Mouse (Mus musculus) small intestine, adult 2 months (tissue): Measurements from ENCODE around the gene Shox2.

Experiments
- CTCF ChIP-seq: fragments of 200-500 bp; IDR thresholded peaks from 2 replicates; pipeline ENCODE4 v1.5.1; 2012; ENCODE audit warnings: low read depth, mild to moderate bottlenecking, control low read depth, inconsistent platforms, low read length, moderate library complexity, mixed read lengths; ENCODE audit not compliant: insufficient replicate concordance, insufficient read length; ENCODE audit errors: extremely low read depth
- POLR2A ChIP-seq: fragments of 200-500 bp; IDR thresholded peaks from 2 replicates; pipeline ENCODE4 v1.6.1; 2012; ENCODE audit warnings: low read depth, mild to moderate bottlenecking, control low read depth, inconsistent platforms, low read length, moderate library complexity

DNA sequence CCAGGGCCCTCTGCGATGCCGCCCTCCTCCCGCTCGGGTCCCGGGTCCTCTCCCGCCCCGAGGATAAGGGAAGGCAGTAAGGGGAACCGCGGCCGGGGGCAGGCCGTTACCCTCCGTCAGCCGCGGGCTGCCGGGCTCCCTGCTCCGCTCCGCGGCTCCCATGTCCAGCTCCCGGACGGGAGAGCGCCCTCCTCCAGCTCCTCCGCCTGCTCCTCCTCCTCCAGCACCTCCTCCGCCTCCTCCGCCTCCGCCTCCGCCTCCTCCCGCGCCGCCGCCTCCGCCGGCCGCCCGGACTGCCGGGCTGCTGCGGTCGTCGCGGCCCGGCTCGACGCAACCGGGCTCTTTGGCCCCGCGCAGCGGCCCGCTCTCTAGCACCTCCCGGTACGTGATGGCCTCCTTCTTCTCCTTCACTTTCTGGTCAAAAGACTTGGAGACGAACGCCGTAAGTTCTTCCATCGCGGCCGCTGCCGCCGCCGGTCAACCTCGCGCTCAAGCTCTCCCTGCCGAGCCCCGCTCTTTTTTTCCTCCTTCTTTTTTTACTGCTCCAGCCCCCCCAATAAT is 390 bp downstream of the Shox2 start, which contains the start of gene Rsrc1:
- no peak for TF ChIP-seq CTCF
- TF ChIP-seq POLR2A, result no peak
